Mouse (Mus musculus): ENCODE results near the gene Cbx5. TPM values are rescaled to one million over a fixed set of nuclear protein-coding genes. Genes with fewer than 3 reads are reported as not detected.

The Cbx5 gene
- polyA plus RNA-seq, 1 experiment = 52.3 TPM

GRCm38 (mm10) chr15:103214971-103215907, 24.4 kb downstream of the Cbx5 start:
- Histone ChIP-seq H3K36me3 (ENCODE audit: control insufficient read depth, insufficient read depth) (peaks cover 44% of the 10 kb centered on the region), H3K27me3 (ENCODE audit: control insufficient read depth, insufficient read depth, insufficient read length) (no peaks in the 10 kb centered on the region), H3K79me2 (ENCODE audit: control insufficient read depth, insufficient read depth) (peaks cover 99% of the 10 kb centered on the region), H3ac (ENCODE audit: control insufficient read depth, insufficient read length, low read depth) (peak overlapping the region; percentile 59), H3K4me3 (ENCODE audit: insufficient read depth, poor library complexity, severe bottlenecking) (peak overlapping the region; percentile 28), H3K79me3 (ENCODE audit: low read depth) (peaks cover 81% of the 10 kb centered on the region)
- TF ChIP-seq MYOD1 (IDR thresholded peaks at IDR 0.05; ENCODE audit: control insufficient read depth, insufficient read length, low read depth) (peak; percentile 95), CEBPB (IDR thresholded peaks at IDR 0.05; ENCODE audit: low read depth) (no peak), MAX (IDR thresholded peaks at IDR 0.05) (peak; percentile 47)

DNA sequence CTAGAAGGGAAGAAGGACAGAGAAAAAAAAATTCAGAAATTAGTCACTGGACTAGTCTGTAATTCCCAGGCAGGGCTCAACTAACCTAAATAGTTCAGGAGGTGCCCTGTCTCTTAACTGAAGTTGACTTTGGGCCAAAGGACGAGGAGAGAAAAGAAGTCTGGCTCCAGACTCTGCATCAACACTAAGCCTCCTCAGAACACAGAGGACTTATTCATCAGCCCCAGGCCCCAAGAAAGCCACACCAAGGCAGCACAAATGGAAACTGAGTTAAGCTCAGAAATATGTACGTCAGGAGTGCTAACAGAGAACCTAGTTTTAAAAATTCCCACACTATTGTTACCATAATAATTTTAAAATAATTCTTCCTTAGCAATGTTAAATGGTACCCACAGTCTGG, 25.5 kb downstream of the Cbx5 start:
- Histone ChIP-seq H3K27me3 (ENCODE audit: control insufficient read depth, insufficient read depth, insufficient read length) (no peaks in the 10 kb centered on the region), H3K79me3 (ENCODE audit: low read depth) (peaks cover 74% of the 10 kb centered on the region), H3ac (ENCODE audit: control insufficient read depth, insufficient read length, low read depth) (peak overlapping the region; percentile 10), H3K36me3 (ENCODE audit: control insufficient read depth, insufficient read depth) (peaks cover 47% of the 10 kb centered on the region), H3K79me2 (ENCODE audit: control insufficient read depth, insufficient read depth) (peaks cover 99% of the 10 kb centered on the region), H3K4me3 (ENCODE audit: insufficient read depth, poor library complexity, severe bottlenecking) (no peak overlapping the region)
- TF ChIP-seq FOSL1 (IDR thresholded peaks at IDR 0.05; ENCODE audit: insufficient read depth, low read length, poor library complexity, severe bottlenecking) (no peak), MYOD1 (IDR thresholded peaks at IDR 0.05; ENCODE audit: control insufficient read depth, insufficient read length, low read depth) (no peak), MYOG (IDR thresholded peaks at IDR 0.05; ENCODE audit: control insufficient read depth, extremely low read depth, insufficient read length) (no peak), CEBPB (IDR thresholded peaks at IDR 0.05; ENCODE audit: low read depth) (no peak), USF1 (IDR thresholded peaks at IDR 0.05; ENCODE audit: low read depth) (no peak), CTCF (IDR thresholded peaks at IDR 0.05; ENCODE audit: control insufficient read depth, insufficient read depth, insufficient read length) (no peak), MAX (IDR thresholded peaks at IDR 0.05) (no peak)

GRCm38 (mm10) chr15:103205156-103205555, 34.5 kb downstream of the Cbx5 start:
- Histone ChIP-seq H3ac (ENCODE audit: control insufficient read depth, insufficient read length, low read depth) (no peak overlapping the region), H3K27me3 (ENCODE audit: control insufficient read depth, insufficient read depth, insufficient read length) (no peaks in the 10 kb centered on the region), H3K4me3 (ENCODE audit: insufficient read depth, poor library complexity, severe bottlenecking) (no peak overlapping the region), H3K79me2 (ENCODE audit: control insufficient read depth, insufficient read depth) (peaks cover 86% of the 10 kb centered on the region), H3K79me3 (ENCODE audit: low read depth) (peaks cover 51% of the 10 kb centered on the region), H3K36me3 (ENCODE audit: control insufficient read depth, insufficient read depth) (peaks cover 97% of the 10 kb centered on the region)
- TF ChIP-seq FOSL1 (IDR thresholded peaks at IDR 0.05; ENCODE audit: insufficient read depth, low read length, poor library complexity, severe bottlenecking) = no peak
- no peak for TF ChIP-seq MAX (IDR thresholded peaks at IDR 0.05)

GRCm38 (mm10) chr15:103202088-103202793, 37.4 kb downstream of the Cbx5 start:
- H3K27me3 ChIP-seq (ENCODE audit: control insufficient read depth, insufficient read depth, insufficient read length) = no peaks in the 10 kb centered on the region
- H3K36me3 ChIP-seq (ENCODE audit: control insufficient read depth, insufficient read depth) = peaks cover 99% of the 10 kb centered on the region
- no peak for TF ChIP-seq CTCF (IDR thresholded peaks at IDR 0.05; ENCODE audit: control insufficient read depth, insufficient read depth, insufficient read length)
- no peak for TF ChIP-seq MYOD1 (IDR thresholded peaks at IDR 0.05; ENCODE audit: control insufficient read depth, insufficient read length, low read depth)
- no peak for TF ChIP-seq MYOG (IDR thresholded peaks at IDR 0.05; ENCODE audit: control insufficient read depth, extremely low read depth, insufficient read length)
- no peak for TF ChIP-seq CEBPB (IDR thresholded peaks at IDR 0.05; ENCODE audit: low read depth)
- no peak for TF ChIP-seq USF1 (IDR thresholded peaks at IDR 0.05; ENCODE audit: low read depth)
- TF ChIP-seq MAX (IDR thresholded peaks at IDR 0.05) = no peak
- no peak for TF ChIP-seq FOSL1 (IDR thresholded peaks at IDR 0.05; ENCODE audit: insufficient read depth, low read length, poor library complexity, severe bottlenecking)
- H3K79me2 ChIP-seq (ENCODE audit: control insufficient read depth, insufficient read depth) = peaks cover 59% of the 10 kb centered on the region
- no peak overlapping the region for H3ac ChIP-seq (ENCODE audit: control insufficient read depth, insufficient read length, low read depth)
- H3K4me3 ChIP-seq (ENCODE audit: insufficient read depth, poor library complexity, severe bottlenecking) = no peak overlapping the region
- peaks cover 40% of the 10 kb centered on the region for H3K79me3 ChIP-seq (ENCODE audit: low read depth)

DNA sequence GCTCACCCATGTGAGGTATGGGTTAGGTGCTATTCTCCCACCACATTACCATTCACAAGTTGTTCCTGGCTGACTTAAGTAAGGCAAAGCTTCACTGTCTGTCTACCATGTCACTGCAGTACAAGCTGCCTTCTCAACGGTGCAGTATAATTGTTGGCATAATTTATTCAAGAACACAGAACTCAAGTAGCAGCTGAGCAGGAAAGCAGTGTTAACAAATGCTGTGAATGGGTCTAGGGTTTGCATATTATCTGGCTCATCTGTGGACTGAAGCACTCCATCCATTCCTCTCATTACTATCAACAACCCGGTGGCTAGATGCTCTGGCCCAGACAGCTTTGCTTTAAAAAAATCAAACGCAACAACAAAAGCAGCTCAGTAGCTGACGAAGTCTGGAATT, 41.8 kb downstream of the Cbx5 start:
- no peak overlapping the region for H3ac ChIP-seq (ENCODE audit: control insufficient read depth, insufficient read length, low read depth)
- no peak overlapping the region for H3K4me3 ChIP-seq (ENCODE audit: insufficient read depth, poor library complexity, severe bottlenecking)
- H3K79me2 ChIP-seq (ENCODE audit: control insufficient read depth, insufficient read depth) = peaks cover 28% of the 10 kb centered on the region
- TF ChIP-seq USF1 (IDR thresholded peaks at IDR 0.05; ENCODE audit: low read depth) = no peak
- no peak for TF ChIP-seq CEBPB (IDR thresholded peaks at IDR 0.05; ENCODE audit: low read depth)
- no peak for TF ChIP-seq MYOD1 (IDR thresholded peaks at IDR 0.05; ENCODE audit: control insufficient read depth, insufficient read length, low read depth)
- TF ChIP-seq MYOG (IDR thresholded peaks at IDR 0.05; ENCODE audit: control insufficient read depth, extremely low read depth, insufficient read length) = no peak
- TF ChIP-seq FOSL1 (IDR thresholded peaks at IDR 0.05; ENCODE audit: insufficient read depth, low read length, poor library complexity, severe bottlenecking) = no peak
- H3K27me3 ChIP-seq (ENCODE audit: control insufficient read depth, insufficient read depth, insufficient read length) = no peaks in the 10 kb centered on the region
- peaks cover 19% of the 10 kb centered on the region for H3K79me3 ChIP-seq (ENCODE audit: low read depth)
- H3K36me3 ChIP-seq (ENCODE audit: control insufficient read depth, insufficient read depth) = peaks cover 99% of the 10 kb centered on the region

All from C2C12 (cell line).